Mouse (Mus musculus): ENCODE data around the gene Enho. TPM values are rescaled to one million over a fixed set of nuclear protein-coding genes. Genes with fewer than 3 reads are reported as not detected.

Gene Enho
- polyA plus RNA-seq, 1 experiment from 2014 or later: 30.7 TPM

DNA sequence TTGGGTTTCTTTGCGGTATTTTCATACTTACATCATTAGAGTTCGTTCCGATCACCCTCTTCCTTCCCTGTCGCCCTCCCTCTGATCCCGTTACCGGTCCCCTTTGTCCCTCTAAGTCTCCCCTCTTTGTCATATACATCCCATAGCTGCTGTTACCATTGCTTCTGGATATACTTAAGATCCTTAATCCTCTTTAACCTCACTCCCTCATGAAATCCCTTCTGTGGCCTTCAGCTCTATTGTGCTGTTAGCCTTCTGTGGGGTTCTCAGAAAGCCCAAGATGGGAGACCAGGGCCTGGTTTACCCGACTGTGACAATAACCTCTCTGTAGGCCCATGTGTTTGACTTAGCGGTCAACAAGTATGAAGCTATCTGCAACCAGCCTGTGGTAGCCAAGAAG lies 5.5 kb downstream of the Enho start:
- WGBS: 92% methylated on average over 8 of the region's 8 CpGs
- H3K9ac ChIP-seq (replicated peaks; ENCODE audit: low read depth, low read length): no peak overlapping the region
- no peak overlapping the region for H3K4me2 ChIP-seq (replicated peaks; ENCODE audit: low read depth, low read length)
- no peaks in the 10 kb centered on the region for H3K36me3 ChIP-seq (ENCODE audit: control insufficient read depth, insufficient read depth, low read length)
- no peak overlapping the region for H3K4me3 ChIP-seq (ENCODE audit: low read depth, low read length)
- no peak overlapping the region for H3K27ac ChIP-seq (ENCODE audit: low read length)
- no peaks in the 10 kb centered on the region for H3K9me3 ChIP-seq (ENCODE audit: control insufficient read depth, low read depth, low read length)
- H3K4me1 ChIP-seq (ENCODE audit: control insufficient read depth, insufficient read depth, low read length): peaks cover 33% of the 10 kb centered on the region
- no peaks in the 10 kb centered on the region for H3K27me3 ChIP-seq (ENCODE audit: control insufficient read depth, insufficient read depth, low read length)
- ATAC-seq (ENCODE audit: insufficient number of reproducible peaks, insufficient read depth, low FRiP score, low read depth): no peak

DNA sequence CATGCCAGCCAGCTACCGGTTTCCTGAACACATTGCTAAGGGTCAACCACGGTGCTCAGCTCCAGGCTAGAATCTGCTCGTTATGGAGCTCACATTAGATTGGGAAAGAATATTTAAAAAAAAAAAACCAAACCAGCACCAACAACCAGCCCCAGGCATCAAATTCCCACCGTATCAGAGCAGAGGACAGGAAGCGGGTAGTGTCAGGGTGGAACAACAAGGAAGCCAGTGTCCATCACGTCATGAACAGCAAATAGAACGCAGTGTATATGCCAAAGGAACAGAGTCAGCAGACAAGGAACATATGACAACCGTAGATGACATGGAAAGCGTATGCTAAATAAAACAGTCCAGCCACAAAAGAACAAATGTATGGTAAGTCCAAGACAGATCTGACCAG lies 7.1 kb downstream of the Enho start:
- H3K36me3 ChIP-seq (ENCODE audit: control insufficient read depth, insufficient read depth, low read length): no peaks in the 10 kb centered on the region
- peaks cover 29% of the 10 kb centered on the region for H3K4me1 ChIP-seq (ENCODE audit: control insufficient read depth, insufficient read depth, low read length)
- no peak overlapping the region for H3K9ac ChIP-seq (replicated peaks; ENCODE audit: low read depth, low read length)
- ATAC-seq (ENCODE audit: insufficient number of reproducible peaks, insufficient read depth, low FRiP score, low read depth): no peak
- WGBS: 75% methylated on average over 9 of the region's 9 CpGs
- H3K4me3 ChIP-seq (ENCODE audit: low read depth, low read length): no peak overlapping the region
- H3K27me3 ChIP-seq (ENCODE audit: control insufficient read depth, insufficient read depth, low read length): no peaks in the 10 kb centered on the region
- H3K27ac ChIP-seq (ENCODE audit: low read length): no peak overlapping the region
- no peak overlapping the region for H3K4me2 ChIP-seq (replicated peaks; ENCODE audit: low read depth, low read length)
- no peaks in the 10 kb centered on the region for H3K9me3 ChIP-seq (ENCODE audit: control insufficient read depth, low read depth, low read length)

DNA sequence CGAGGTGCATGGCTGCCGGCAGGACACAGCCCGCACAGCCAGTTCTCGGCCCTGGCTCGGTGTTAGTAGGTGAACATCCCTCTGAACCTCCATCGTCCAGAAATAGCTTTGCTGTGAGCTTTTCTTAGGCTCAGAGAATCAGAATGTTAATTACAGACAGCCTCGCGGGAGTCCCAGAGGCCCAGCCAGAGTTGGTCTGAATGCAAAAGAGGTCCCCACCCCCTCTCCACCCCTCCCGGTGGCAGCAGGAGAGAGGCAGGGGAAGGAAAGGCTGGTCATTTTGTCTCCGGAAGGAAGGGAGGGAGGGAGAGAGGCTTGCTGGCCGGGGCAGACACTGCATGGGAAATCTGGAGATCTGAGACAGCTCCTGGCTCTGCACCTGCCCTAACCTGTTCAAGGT lies 8.7 kb downstream of the Enho start:
- Histone ChIP-seq H3K4me2 (replicated peaks; ENCODE audit: low read depth, low read length) (peak overlapping the region; percentile 18; the same call in 1 of the 2 replicates), H3K9ac (replicated peaks; ENCODE audit: low read depth, low read length) (no peak overlapping the region), H3K36me3 (ENCODE audit: control insufficient read depth, insufficient read depth, low read length) (no peaks in the 10 kb centered on the region), H3K4me3 (ENCODE audit: low read depth, low read length) (no peak overlapping the region), H3K27ac (ENCODE audit: low read length) (peak overlapping the region; percentile 3; the same call in 1 of the 2 replicates), H3K4me1 (ENCODE audit: control insufficient read depth, insufficient read depth, low read length) (peaks cover 29% of the 10 kb centered on the region), H3K27me3 (ENCODE audit: control insufficient read depth, insufficient read depth, low read length) (no peaks in the 10 kb centered on the region), H3K9me3 (ENCODE audit: control insufficient read depth, low read depth, low read length) (no peaks in the 10 kb centered on the region)
- WGBS: 8% methylated on average over 11 of the region's 11 CpGs
- ATAC-seq (ENCODE audit: insufficient number of reproducible peaks, insufficient read depth, low FRiP score, low read depth): no peak

DNA sequence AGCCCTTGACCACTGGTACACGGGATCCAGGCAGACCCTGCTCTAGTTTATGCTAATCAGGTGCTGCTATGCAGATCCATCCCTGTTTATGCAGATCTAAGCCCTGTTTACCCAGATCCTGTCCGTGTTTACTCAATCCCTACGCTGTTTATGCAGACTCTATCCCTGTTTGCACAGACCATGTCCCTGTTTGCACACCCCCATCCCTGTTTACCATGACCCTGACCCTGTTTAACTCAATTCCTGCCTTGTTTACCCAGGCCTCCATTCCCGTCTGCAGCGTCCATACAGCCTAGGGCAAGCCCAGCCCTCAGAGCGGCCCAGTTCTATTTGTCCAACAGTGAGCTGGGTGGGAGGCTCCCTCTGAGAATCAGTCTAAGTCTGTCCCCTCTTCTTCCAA lies 9.9 kb downstream of the Enho start:
- no peak; the same call in 1 of the 2 replicates for ATAC-seq (ENCODE audit: insufficient number of reproducible peaks, insufficient read depth, low FRiP score, low read depth)
- H3K4me1 ChIP-seq (ENCODE audit: control insufficient read depth, insufficient read depth, low read length): peaks cover 27% of the 10 kb centered on the region
- H3K9me3 ChIP-seq (ENCODE audit: control insufficient read depth, low read depth, low read length): no peaks in the 10 kb centered on the region
- no peak overlapping the region for H3K4me3 ChIP-seq (ENCODE audit: low read depth, low read length)
- H3K9ac ChIP-seq (replicated peaks; ENCODE audit: low read depth, low read length): no peak overlapping the region
- H3K36me3 ChIP-seq (ENCODE audit: control insufficient read depth, insufficient read depth, low read length): no peaks in the 10 kb centered on the region
- WGBS: 33% methylated on average over 6 of the region's 6 CpGs
- H3K4me2 ChIP-seq (replicated peaks; ENCODE audit: low read depth, low read length): no peak overlapping the region
- peak overlapping the region; percentile 56; the same call in 1 of the 2 replicates for H3K27ac ChIP-seq (ENCODE audit: low read length)
- H3K27me3 ChIP-seq (ENCODE audit: control insufficient read depth, insufficient read depth, low read length): no peaks in the 10 kb centered on the region

DNA sequence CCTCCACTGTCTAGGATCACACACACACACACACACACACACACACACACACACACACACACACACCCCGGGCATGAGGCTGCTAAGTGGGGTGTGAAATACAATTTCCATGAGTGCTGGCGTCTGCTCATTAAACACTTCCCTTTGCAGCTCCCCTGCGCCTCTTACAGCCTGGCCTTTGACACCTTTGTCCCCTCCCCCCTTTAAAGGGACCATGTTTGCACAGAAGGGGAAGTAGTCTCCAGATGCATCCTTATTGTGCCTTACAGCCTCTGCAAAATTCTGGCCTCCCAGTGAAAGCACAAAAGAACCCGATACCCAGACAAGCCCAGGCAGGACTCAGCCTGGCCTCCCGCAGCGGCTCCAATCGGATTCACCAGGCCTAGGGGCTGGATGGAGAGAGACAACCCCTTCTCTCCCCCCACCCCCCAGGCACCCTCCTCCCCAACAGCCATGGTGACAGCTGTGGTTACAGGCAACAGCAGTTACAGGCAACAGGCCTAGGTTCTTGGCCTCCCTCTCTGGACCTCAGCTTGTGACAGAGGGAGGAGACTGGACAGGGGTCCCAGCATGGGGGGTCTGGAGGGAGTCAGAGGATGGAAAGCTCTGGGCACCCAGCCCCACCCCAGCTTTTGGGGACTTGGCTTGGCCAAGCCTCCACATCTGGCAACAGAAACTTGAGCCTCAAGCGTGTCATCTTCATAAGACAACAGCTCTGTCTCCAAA lies 11.8 kb downstream of the Enho start:
- 10% methylated on average over 8 of the region's 8 CpGs for WGBS
- Histone ChIP-seq H3K27ac (ENCODE audit: low read length) (peak overlapping the region; percentile 70), H3K9me3 (ENCODE audit: control insufficient read depth, low read depth, low read length) (no peaks in the 10 kb centered on the region), H3K4me1 (ENCODE audit: control insufficient read depth, insufficient read depth, low read length) (peaks cover 27% of the 10 kb centered on the region), H3K36me3 (ENCODE audit: control insufficient read depth, insufficient read depth, low read length) (no peaks in the 10 kb centered on the region), H3K9ac (replicated peaks; ENCODE audit: low read depth, low read length) (no peak overlapping the region), H3K4me2 (replicated peaks; ENCODE audit: low read depth, low read length) (no peak overlapping the region), H3K27me3 (ENCODE audit: control insufficient read depth, insufficient read depth, low read length) (no peaks in the 10 kb centered on the region), H3K4me3 (ENCODE audit: low read depth, low read length) (no peak overlapping the region)
- ATAC-seq (ENCODE audit: insufficient number of reproducible peaks, insufficient read depth, low FRiP score, low read depth): peak; percentile 74; the same call in 1 of the 2 replicates

DNA sequence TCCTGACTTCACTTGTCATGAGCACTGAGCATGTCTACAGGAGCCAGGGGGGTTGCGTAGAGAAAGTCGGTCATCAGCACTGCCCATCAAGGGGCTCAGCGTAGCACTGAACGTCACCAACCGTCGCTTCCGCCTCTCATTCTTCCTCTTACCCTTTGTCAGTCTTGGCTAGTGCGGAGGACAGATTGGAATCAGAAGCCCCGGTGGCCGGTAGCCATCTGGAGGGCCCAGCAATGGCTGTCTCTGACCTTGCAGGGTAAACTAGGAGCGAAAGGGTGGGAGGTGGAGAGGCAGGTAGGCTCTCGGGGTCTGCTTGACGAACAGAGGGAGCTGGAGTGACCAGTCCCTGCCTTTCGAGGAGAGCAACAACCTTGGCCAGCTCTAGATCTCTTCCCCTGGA lies 18.1 kb downstream of the Enho start:
- H3K9ac ChIP-seq (replicated peaks; ENCODE audit: low read depth, low read length): no peak overlapping the region
- peaks cover 8% of the 10 kb centered on the region; the same call in 1 of the 2 replicates for H3K4me1 ChIP-seq (ENCODE audit: control insufficient read depth, insufficient read depth, low read length)
- H3K27me3 ChIP-seq (ENCODE audit: control insufficient read depth, insufficient read depth, low read length): no peaks in the 10 kb centered on the region
- H3K27ac ChIP-seq (ENCODE audit: low read length): no peak overlapping the region
- ATAC-seq (ENCODE audit: insufficient number of reproducible peaks, insufficient read depth, low FRiP score, low read depth): no peak
- H3K4me3 ChIP-seq (ENCODE audit: low read depth, low read length): no peak overlapping the region
- WGBS: 85% methylated on average over 14 of the region's 14 CpGs
- no peak overlapping the region for H3K4me2 ChIP-seq (replicated peaks; ENCODE audit: low read depth, low read length)
- H3K9me3 ChIP-seq (ENCODE audit: control insufficient read depth, low read depth, low read length): no peaks in the 10 kb centered on the region
- H3K36me3 ChIP-seq (ENCODE audit: control insufficient read depth, insufficient read depth, low read length): no peaks in the 10 kb centered on the region

DNA sequence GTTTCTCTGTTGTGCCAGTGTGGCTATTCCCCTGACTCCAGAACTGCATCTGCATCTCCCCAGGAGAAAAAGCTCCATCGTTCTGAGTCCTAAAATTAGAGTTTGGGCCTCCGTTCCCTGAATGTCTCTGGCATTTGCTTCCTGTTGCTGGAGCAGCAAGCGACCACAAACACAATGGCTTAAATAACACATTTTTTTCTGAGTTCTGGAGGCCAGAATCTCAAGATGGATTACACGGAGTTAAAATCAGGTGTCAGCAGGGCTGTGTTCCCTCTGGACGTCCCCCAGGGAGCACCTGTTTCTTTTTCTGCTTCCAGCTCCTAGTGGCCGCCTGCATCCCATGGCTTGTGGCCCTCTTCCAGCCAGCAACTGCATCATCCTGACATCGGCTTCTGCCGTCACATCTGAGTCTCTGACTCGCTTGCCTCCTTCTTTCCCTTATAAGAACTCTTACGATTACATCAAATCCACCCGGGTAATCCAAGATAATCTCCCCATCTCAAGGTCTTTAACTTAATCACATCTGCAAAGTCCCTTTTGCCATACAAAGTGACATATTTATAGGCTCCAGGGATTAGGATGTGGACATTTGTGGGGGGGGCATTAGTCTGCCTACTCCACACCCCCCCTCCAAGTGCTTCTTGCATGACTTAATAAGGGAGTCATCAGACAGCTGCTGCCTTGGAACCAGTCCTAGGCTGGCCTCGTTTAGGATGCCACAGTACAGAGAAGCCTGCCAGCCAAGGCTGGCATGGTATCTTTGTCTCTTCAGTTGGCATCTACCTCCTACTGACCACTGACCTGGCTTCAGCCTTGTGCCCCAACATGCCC lies 21.0 kb downstream of the Enho start:
- peaks cover 5% of the 10 kb centered on the region; the same call in 1 of the 2 replicates for H3K4me1 ChIP-seq (ENCODE audit: control insufficient read depth, insufficient read depth, low read length)
- WGBS: 36% methylated on average over 12 of the region's 12 CpGs
- H3K9ac ChIP-seq (replicated peaks; ENCODE audit: low read depth, low read length): no peak overlapping the region
- H3K4me3 ChIP-seq (ENCODE audit: low read depth, low read length): no peak overlapping the region
- no peaks in the 10 kb centered on the region for H3K36me3 ChIP-seq (ENCODE audit: control insufficient read depth, insufficient read depth, low read length)
- H3K9me3 ChIP-seq (ENCODE audit: control insufficient read depth, low read depth, low read length): no peaks in the 10 kb centered on the region
- no peak overlapping the region for H3K4me2 ChIP-seq (replicated peaks; ENCODE audit: low read depth, low read length)
- peak; percentile 57; the same call in 1 of the 2 replicates for ATAC-seq (ENCODE audit: insufficient number of reproducible peaks, insufficient read depth, low FRiP score, low read depth)
- H3K27me3 ChIP-seq (ENCODE audit: control insufficient read depth, insufficient read depth, low read length): no peaks in the 10 kb centered on the region
- no peak overlapping the region for H3K27ac ChIP-seq (ENCODE audit: low read length)

DNA sequence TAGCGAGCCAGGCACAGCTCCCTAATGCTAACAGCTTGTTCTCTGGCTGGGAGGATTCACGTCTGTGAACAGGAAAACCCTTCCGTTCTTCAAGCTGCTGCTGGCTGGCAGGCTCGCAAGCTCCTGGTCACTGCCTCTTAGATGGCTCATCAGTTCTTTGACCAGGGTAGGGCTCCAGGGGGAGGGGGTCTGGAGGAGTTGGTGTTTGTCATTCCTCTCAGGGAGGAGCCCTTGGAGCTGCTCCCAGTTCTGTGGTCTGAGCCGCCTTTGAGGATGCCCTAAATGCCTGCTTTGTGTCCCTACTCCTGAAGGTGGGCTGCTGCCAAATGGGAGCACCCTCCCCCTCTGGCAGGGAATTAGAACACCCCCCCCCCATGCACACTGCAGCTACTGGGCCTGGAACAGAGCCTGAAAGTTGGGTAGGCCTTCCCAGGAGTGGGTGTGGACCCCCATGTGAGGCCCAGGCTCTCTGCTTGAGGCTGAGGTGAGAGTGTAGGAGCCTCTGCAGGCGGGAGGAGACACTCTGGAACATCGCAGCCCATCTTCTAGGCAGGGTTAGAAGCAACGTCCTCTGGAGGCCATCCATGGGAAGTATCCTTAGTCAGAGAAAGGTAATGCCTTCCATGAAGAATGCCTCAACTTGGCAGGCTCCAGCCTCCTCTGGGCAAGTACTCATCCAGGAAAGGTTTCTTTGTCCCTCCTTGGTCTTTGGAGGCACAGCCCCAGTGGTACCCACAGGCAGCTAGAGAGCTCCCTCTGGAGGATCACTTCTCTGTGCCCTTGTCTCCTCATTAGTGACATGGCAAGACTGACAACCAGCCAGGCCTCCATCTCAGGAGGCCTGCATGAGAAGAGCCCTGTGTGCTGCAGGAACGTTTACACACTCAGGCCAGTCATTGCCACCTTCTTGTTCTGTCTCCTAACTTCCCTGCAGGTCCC lies 24.2 kb downstream of the Enho start:
- no peaks in the 10 kb centered on the region for H3K27me3 ChIP-seq (ENCODE audit: control insufficient read depth, insufficient read depth, low read length)
- no peak overlapping the region for H3K9ac ChIP-seq (replicated peaks; ENCODE audit: low read depth, low read length)
- WGBS: 59% methylated on average over 9 of the region's 9 CpGs
- no peaks in the 10 kb centered on the region for H3K9me3 ChIP-seq (ENCODE audit: control insufficient read depth, low read depth, low read length)
- no peak overlapping the region for H3K4me3 ChIP-seq (ENCODE audit: low read depth, low read length)
- H3K4me2 ChIP-seq (replicated peaks; ENCODE audit: low read depth, low read length): no peak overlapping the region
- no peak overlapping the region for H3K27ac ChIP-seq (ENCODE audit: low read length)
- ATAC-seq (ENCODE audit: insufficient number of reproducible peaks, insufficient read depth, low FRiP score, low read depth): no peak
- H3K4me1 ChIP-seq (ENCODE audit: control insufficient read depth, insufficient read depth, low read length): peaks cover 5% of the 10 kb centered on the region; the same call in 1 of the 2 replicates
- no peaks in the 10 kb centered on the region for H3K36me3 ChIP-seq (ENCODE audit: control insufficient read depth, insufficient read depth, low read length)
